Mouse (Mus musculus): ENCODE results near the gene Irf2bp1.

The Irf2bp1 gene

GRCm38 (mm10) chr7:19003902-19004630, at the start of gene Irf2bp1:
Gene Irf2bp1 (plus strand): TSS chr7:19004044.
- peak; percentile 90 for DNase-seq (ENCODE audit: low read depth, low spot score)

GRCm38 (mm10) chr7:18957569-18958383, 46.1 kb upstream of the Irf2bp1 start:
- DNase-seq (ENCODE audit: low read depth, low spot score), result peak; percentile 42

- DNase-seq (ENCODE audit: low read depth, low spot score), result no peak
Observed at GRCm38 (mm10) chr7:18958384-18958766, 45.5 kb upstream of the Irf2bp1 start.

GRCm38 (mm10) chr7:18959446-18959845, 44.4 kb upstream of the Irf2bp1 start:
- DNase-seq (ENCODE audit: low read depth, low spot score), result no peak

- DNase-seq (ENCODE audit: low read depth, low spot score), result peak; percentile 41
Observed at GRCm38 (mm10) chr7:18962171-18962792, 41.6 kb upstream of the Irf2bp1 start.

GRCm38 (mm10) chr7:18962795-18963194, 41.0 kb upstream of the Irf2bp1 start:
- DNase-seq (ENCODE audit: low read depth, low spot score), result no peak

- no peak for DNase-seq (ENCODE audit: low read depth, low spot score)
Observed at GRCm38 (mm10) chr7:18963294-18963843, 40.5 kb upstream of the Irf2bp1 start.

GRCm38 (mm10) chr7:18965312-18965711, 38.5 kb upstream of the Irf2bp1 start:
- DNase-seq (ENCODE audit: low read depth, low spot score), result no peak

- no peak for DNase-seq (ENCODE audit: low read depth, low spot score)
Observed at GRCm38 (mm10) chr7:18967603-18968002, 36.2 kb upstream of the Irf2bp1 start.

- DNase-seq (ENCODE audit: low read depth, low spot score), result no peak
Observed at GRCm38 (mm10) chr7:18970956-18971355, 32.9 kb upstream of the Irf2bp1 start.

- no peak for DNase-seq (ENCODE audit: low read depth, low spot score)
Observed at GRCm38 (mm10) chr7:18978381-18978780, 25.5 kb upstream of the Irf2bp1 start.

GRCm38 (mm10) chr7:18986503-18986902, 17.3 kb upstream of the Irf2bp1 start:
- no peak for DNase-seq (ENCODE audit: low read depth, low spot score)

GRCm38 (mm10) chr7:18987100-18987499, 16.7 kb upstream of the Irf2bp1 start, which contains the start of gene Nanos2:
Gene Nanos2 (plus strand): TSS chr7:18987400.
- DNase-seq (ENCODE audit: low read depth, low spot score), result no peak

GRCm38 (mm10) chr7:18987747-18988146, 16.1 kb upstream of the Irf2bp1 start:
- no peak for DNase-seq (ENCODE audit: low read depth, low spot score)

- no peak for DNase-seq (ENCODE audit: low read depth, low spot score)
Observed at GRCm38 (mm10) chr7:18988780-18989179, 15.1 kb upstream of the Irf2bp1 start.

GRCm38 (mm10) chr7:18989995-18990394, 13.8 kb upstream of the Irf2bp1 start:
- no peak for DNase-seq (ENCODE audit: low read depth, low spot score)

- DNase-seq (ENCODE audit: low read depth, low spot score), result peak; percentile 100
Observed at GRCm38 (mm10) chr7:18990601-18991295, 13.1 kb upstream of the Irf2bp1 start, which contains the start of gene Mypop. Gene Mypop (plus strand): TSS chr7:18991245.

GRCm38 (mm10) chr7:18991660-18992293, 12.1 kb upstream of the Irf2bp1 start:
- no peak for DNase-seq (ENCODE audit: low read depth, low spot score)

- no peak for DNase-seq (ENCODE audit: low read depth, low spot score)
Observed at GRCm38 (mm10) chr7:18992294-18992675, 11.6 kb upstream of the Irf2bp1 start.

GRCm38 (mm10) chr7:18993036-18993435, 10.8 kb upstream of the Irf2bp1 start:
- DNase-seq (ENCODE audit: low read depth, low spot score), result no peak

- peak; percentile 53 for DNase-seq (ENCODE audit: low read depth, low spot score)
Observed at GRCm38 (mm10) chr7:18998835-18999234, 5.0 kb upstream of the Irf2bp1 start.
